Mouse (Mus musculus) midbrain, embryonic 14.5 days (tissue): ENCODE data around the gene Panx2. TPM values are rescaled to one million over a fixed set of nuclear protein-coding genes. Genes with fewer than 3 reads are reported as not detected.

Source experiments
- polyA plus RNA-seq: library from polyadenylated mRNA; unstranded; fragments of >200 nt; fragmentation: Nextera tagmentation; extraction: Ambion mirVana; gene quantifications from 2 replicates; pipeline ENCODE4 v1.2.1, GENCODE M21; 2014

Gene Panx2
- polyA plus RNA-seq, 1 experiment from 2014 or later: 6.6 TPM

Other genes with a start within 250 kb of the Panx2 start
- gene Alg12, start 240.4 kb upstream of the Panx2 start, polyA plus RNA-seq: 7.1 and 8.1 TPM in 2 replicates
- gene Creld2, start 240.1 kb upstream of the Panx2 start, polyA plus RNA-seq: 49.6 and 53.8 TPM in 2 replicates
- gene Pim3, start 197.5 kb upstream of the Panx2 start, polyA plus RNA-seq: 49.1 and 53.2 TPM in 2 replicates
- gene Ttll8, start 105.3 kb upstream of the Panx2 start, polyA plus RNA-seq: not detected in 2 replicates
- 6.4 and 7.6 TPM in 2 replicates for gene Mlc1, start 80.7 kb upstream of the Panx2 start, polyA plus RNA-seq
- gene Mov10l1, start 76.8 kb upstream of the Panx2 start, polyA plus RNA-seq: not detected in 2 replicates
- 38.7 and 39.7 TPM in 2 replicates for gene Trabd, start 15.4 kb downstream of the Panx2 start, polyA plus RNA-seq
- gene Selenoo, start 29.4 kb downstream of the Panx2 start, polyA plus RNA-seq: 23.8 and 23.9 TPM in 2 replicates
- 18.0 and 18.2 TPM in 2 replicates for gene Tubgcp6, start 63.4 kb downstream of the Panx2 start, polyA plus RNA-seq
- 18.2 and 20.3 TPM in 2 replicates for gene Hdac10, start 69.0 kb downstream of the Panx2 start, polyA plus RNA-seq
- 4.1 and 4.6 TPM in 2 replicates for gene Mapk12, start 81.0 kb downstream of the Panx2 start, polyA plus RNA-seq
- gene Mapk11, start 89.9 kb downstream of the Panx2 start, polyA plus RNA-seq: 23.7 and 27.9 TPM in 2 replicates
- gene Plxnb2, start 121.1 kb downstream of the Panx2 start, polyA plus RNA-seq: 86.4 and 107 TPM in 2 replicates
- 85.2 and 117 TPM in 2 replicates for gene Dennd6b, start 136.8 kb downstream of the Panx2 start, polyA plus RNA-seq
- 88.6 and 90.0 TPM in 2 replicates for gene Ppp6r2, start 151.8 kb downstream of the Panx2 start, polyA plus RNA-seq